Mouse (Mus musculus) heart, postnatal 0 days (tissue): ENCODE results near the gene Kcnd3.

Source experiments
- CTCF ChIP-seq: IDR thresholded peaks from 2 replicates; pipeline ENCODE4 v1.5.1; 2016; ENCODE audit warnings: antibody characterized with exemption, control low read depth, low read depth
- EP300 ChIP-seq: IDR thresholded peaks from 2 replicates; pipeline ENCODE4 v1.6.1; 2016; ENCODE audit warnings: antibody characterized with exemption, low read depth

GRCm38 (mm10) chr3:105706366-105707020 lies 254.4 kb downstream of the Kcnd3 start:
- TF ChIP-seq EP300 (no peak), CTCF (no peak)
